Mouse (Mus musculus): ENCODE results near the gene Dnajb12. TPM values are rescaled to one million over a fixed set of nuclear protein-coding genes. Genes with fewer than 3 reads are reported as not detected.

The Dnajb12 gene
- total RNA-seq, 2 experiments from 2014 or later: 49.7 to 52.8 TPM

DNA sequence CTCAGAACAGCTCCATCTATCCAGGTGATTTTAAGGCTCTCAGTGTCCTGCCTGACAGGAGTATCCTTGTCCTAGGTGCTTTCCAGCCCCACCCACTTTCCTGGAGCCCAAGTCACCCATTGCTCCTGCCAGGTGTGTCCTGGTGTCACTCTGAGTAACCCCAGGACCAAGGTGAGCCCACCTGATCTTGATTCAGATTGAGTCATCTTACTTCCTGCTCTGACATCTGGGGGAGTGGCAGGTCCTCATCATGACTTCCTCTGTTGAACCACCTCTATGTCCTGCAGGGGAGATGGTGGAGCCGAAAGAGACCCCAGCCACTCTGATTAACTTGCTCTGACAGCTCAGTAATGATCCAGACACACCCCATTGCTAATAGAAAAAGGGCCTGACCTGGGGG lies 59.7 kb downstream of the Dnajb12 start:
- no peak for DNase-seq (ENCODE audit: low spot score in 2 of 2)
- intact Hi-C loops (cut with DNase I): no loop called here

DNA sequence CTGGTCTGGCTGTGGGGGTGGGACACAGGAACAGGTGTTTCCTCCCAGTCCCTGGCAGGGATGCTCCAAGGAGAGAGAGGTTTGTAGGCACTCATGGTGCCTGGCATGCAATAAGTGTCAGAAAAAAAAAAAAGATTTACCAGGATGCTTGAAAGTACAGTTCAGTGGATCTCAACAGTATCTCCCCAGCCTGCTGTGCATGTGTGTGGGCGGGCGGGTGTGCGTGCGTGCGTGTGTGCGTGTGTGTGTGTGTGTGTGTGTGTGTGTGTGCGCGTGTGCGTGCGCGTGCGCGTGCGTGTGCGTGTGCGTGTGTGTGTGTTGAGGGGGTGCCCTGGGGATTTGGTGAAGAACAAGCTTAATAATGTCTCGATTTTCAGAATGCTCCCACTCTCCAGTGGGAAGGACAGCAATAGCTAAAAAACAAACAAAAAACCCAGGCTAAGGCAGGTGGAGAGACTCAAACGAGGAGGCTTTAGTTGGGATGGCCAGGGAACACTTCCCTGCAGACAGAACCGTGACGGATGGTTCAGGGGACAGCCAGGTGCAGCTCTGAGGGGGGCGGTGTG lies 63.0 kb downstream of the Dnajb12 start:
- DNase-seq (ENCODE audit: low spot score in 2 of 2): peak in 1 of 2 experiments; percentile 61
- intact Hi-C loops (cut with DNase I): no loop called here

DNA sequence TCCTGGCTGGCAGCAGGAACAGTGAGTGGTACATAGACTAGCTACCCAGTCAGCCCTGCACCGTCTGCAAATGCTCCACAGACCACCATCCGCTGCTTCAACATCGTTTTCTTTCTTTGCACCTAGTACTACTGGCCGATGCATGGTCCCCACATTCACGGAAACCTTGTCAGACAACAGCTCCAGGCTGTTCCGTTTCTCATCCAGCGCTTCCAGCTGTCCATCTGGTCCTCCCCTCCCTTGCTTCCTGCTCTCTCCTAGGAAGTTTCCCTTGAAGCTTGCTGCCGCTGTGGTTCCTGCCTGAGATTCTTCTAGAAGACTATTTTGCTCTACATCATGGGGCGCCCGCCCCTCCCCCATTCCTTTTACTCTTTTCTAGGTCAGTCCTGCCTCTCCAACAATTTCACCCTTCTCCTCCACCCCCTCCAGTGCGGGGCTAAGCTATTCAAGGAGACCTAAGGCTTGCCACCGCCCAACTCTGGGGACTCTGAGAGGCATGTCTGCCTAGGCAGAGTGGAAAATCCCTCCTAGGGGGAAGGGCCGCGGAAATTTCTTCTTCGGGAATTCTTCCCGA lies 63.6 kb downstream of the Dnajb12 start:
- intact Hi-C loops (cut with DNase I): no loop called here
- DNase-seq (ENCODE audit: low spot score in 2 of 2): peak; percentile 72 to 84

DNA sequence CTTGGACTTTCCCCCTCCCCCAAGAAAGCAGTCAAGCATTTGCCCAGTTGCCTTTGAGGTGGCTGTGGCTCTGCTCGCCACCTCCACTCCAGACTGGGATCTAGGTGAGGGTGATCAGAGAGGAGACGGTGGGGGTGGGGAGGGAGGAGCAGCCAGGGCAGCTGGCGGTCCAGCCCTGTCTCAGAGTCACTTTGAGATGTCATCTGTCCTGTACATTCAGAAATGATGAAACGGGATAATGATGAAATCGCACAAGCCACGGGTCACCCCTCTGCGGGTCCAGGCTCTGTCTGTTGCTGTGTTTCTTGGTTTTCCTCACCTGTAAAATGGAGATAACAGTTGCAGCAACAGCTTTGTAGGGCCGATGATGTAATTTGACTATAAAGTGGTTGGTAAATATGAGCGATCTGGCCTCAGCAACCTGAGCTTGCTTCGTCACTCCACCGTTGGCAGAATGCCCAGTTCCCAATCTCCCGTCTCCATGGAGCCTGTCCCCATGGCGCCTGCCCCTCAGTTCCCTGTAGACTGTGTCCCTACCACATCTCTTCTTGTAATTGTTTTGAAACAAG lies 64.1 kb downstream of the Dnajb12 start:
- intact Hi-C loops (cut with DNase I): no loop called here
- DNase-seq (ENCODE audit: low spot score in 2 of 2): peak; percentile 72

DNA sequence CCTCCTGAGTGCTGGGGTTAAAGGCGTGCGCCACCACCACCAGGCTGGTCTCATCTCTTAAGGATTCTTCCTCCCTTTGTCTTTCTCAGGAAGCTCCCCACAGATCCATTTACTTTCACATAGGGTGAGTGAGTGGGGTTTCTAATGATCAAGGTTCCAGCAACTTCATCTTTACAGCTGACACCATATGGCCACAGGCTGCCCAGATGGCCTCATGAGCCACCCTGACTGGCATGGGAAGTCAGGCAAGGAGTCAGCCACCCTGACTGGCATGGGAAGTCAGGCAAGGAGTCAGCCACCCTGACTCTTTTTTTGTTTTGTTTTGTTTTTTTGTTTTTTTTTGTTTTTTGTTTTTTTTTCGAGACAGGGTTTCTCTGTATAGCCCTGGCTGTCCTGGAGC lies 66.1 kb downstream of the Dnajb12 start:
- DNase-seq (ENCODE audit: low spot score in 2 of 2): no peak
- intact Hi-C loops (cut with DNase I): no loop called here

DNA sequence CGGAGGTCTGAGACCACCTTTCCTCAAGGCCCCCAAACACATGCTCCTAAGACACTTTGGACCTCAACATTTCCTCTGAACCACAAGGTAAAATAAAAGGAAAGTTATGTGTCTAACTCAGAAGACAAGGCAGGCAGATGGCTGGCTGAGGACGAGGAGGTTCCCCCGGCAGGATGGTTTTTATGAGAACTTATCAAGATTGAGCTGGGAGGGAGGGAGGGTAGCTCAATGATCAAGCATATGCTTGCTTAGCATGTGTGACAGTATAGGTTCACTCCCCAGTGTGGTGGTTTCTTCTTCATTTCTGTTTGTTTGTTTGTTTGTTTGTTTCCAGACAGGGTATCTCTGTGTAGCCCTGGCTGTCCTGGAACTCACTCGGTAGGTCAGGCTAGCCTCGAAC lies 67.0 kb downstream of the Dnajb12 start:
- no peak for DNase-seq (ENCODE audit: low spot score in 2 of 2)
- intact Hi-C loops (cut with DNase I): no loop called here

DNA sequence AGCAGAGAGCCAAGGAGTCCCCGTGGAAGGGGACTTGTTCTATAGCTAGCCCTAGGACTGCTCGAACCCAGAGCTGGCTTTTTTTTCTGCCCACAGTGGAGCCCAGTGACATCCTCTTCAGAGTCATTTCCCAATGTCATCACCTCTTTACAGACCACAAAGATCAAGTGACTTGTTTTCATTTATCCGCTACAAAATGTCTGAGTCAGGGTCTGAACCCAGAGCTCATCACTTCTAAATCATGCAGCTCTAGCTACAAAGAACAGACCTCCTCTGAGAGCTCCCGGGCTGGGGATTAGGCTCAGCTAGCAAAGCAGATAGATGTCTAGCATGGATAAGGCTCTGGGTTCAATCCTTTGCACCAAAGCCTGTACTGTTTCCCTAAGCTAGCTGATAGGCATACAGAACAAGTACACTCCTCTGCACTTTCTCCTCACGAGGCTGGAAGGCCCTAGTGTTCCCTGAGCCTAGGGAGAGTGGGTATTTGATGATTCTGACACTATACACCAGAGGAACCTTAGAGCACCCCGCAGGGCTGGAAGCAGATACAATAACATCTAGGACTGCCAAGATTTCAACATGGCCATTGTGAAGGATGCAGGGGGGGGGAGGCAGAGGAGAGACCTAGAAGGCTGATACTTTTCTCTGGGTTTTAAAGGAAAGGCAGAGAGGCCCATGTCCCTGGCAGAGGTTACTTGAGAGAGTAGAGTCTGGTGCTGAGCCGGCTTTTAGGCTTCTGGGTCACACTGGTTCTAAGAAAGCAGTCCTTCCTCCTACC lies 68.1 kb downstream of the Dnajb12 start:
- intact Hi-C loops (cut with DNase I): no loop called here
- no peak for DNase-seq (ENCODE audit: low spot score in 2 of 2)

DNA sequence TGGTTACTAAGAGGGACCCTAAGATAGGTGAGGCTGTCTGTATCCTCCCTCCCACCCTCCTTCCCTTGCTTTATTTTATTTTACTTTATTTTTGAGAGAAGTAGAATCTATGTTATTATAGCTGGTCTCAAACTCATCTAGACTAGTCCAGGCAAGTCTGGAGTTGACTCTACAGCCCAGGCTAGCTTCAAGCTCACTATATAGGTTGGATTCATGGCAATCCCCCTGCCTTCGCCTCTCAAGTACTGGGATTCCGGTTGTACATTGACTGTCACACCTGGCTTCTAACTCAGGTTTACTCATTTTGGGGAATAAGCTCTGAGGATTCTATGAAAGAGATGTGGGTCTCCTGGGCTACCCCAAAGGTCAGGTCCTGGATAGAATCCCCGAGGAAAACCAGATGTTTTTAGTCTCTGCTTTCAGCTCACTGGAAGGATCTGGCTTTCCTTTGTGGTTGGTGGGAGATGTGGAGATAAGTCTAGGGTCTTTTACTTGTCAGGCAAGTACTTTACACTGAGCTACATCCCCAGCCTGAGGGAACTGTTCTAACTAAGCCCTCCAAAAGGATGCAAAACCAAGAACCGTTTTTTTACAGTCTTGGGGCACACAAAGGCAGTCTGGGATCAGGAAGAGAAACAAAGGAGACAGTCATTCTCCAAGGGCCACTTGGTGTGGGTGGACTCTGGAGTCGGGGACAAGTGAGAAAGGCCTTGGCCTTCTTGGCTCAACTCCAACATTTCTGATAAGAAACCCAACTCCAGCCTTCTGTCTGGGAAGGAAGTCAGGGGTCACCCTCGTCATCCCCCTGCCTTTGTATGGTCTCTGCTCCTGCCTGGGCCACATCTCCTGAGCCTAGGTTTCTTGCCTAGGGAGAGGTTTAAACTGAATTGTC lies 69.3 kb downstream of the Dnajb12 start:
- intact Hi-C loops (cut with DNase I): no loop called here
- DNase-seq (ENCODE audit: low spot score in 2 of 2): peak in 1 of 2 experiments; percentile 31

Other genes starting within 250 kb of the Dnajb12 start
- 10 to 100 TPM; 83.7 to 86.1 TPM for gene Micu1, start 177.1 kb upstream of the Dnajb12 start, total RNA-seq (2021)
- gene Ddit4, start 72.3 kb downstream of the Dnajb12 start, total RNA-seq (2021): 10 to 100 TPM; 40.8 to 42.6 TPM
- 10 to 100 TPM; 15.1 to 15.5 TPM for gene Ascc1, start 123.2 kb downstream of the Dnajb12 start, total RNA-seq (2021)
- gene Anapc16, start 123.6 kb downstream of the Dnajb12 start, total RNA-seq (2021): 10 to 100 TPM; 62.9 to 63.5 TPM
- 100 to 1,000 TPM; 588 to 602 TPM for gene Spock2, start 226.7 kb downstream of the Dnajb12 start, total RNA-seq (2021)

All from left cerebral cortex, postnatal 25 days (tissue).